Comparison of ENCODE assay signal across 8 mouse cellular contexts in the genomic region with DNA sequence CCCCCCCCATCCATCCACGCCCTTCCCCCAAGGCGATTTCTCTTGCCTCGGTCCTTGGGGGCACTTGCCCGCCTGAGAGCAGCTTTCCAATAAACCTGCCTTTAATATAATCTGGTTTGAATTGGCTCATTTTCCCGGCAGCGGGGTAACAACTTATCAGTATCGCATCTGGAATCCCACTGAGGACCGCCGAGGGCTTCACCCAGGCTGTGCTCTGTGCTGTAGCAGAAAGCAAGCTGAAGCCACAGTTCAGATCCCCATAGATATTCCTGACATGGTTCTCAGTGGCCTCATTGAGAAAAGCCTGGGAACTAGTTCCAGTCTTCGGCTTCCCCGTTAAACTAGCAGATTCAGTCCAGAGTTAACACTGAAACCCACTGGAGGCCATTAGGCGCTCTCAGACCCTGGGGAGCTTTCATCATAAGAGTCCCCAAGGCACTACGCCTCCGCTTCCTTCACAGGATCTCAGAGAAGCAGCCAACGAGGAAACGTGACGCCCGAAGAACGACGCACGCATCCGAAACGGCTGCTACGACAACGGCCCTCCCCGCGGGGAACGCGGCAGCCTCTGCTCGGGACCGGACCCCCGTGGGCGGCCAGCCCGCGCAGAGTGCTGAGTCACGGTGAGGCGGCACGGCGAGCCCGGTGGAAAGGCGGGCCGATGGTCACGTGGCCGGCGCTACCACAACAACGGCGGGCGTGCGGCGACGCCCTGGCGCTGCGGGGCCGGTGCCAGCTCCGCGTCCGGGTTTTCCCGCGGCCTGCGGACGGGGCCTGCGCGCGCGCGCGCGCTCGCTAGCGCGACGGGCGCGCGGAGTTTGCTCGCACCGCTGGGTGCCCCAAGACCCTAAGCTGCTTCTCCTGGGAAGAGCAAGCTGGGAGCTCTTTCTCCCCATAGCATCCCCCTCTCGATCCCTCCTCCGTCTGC. TPM values are rescaled to one million over a fixed set of nuclear protein-coding genes. Genes with fewer than 3 reads are reported as not detected.
DNase-seq lines count a peak whose midpoint lies in the region; ATAC-seq and TF ChIP-seq lines count a peak whose summit lies in the region.

No protein-coding gene starts in this region.

- no peaks in the 10 kb centered on the region for H3K36me3 ChIP-seq in forebrain, embryonic 13.5 days (ENCODE audit: poor library complexity, severe bottlenecking)
- H3K36me3 ChIP-seq in liver, postnatal 0 days (replicated peaks; ENCODE audit: insufficient read depth, low read length) = no peaks in the 10 kb centered on the region
- no peaks in the 10 kb centered on the region for H3K36me3 ChIP-seq in neural tube, embryonic 13.5 days

- H3K4me2 ChIP-seq in forebrain, embryonic 13.5 days = peak overlapping the region; percentile 68
- peak overlapping the region; percentile 94 for H3K4me2 ChIP-seq in liver, postnatal 0 days (ENCODE audit: low read depth, low read length)
- peak overlapping the region; percentile 76 for H3K4me2 ChIP-seq in neural tube, embryonic 13.5 days

- intact Hi-C loops in heart, postnatal 10 days (cut with DNase I) = loop anchor here (5.0 kb wide), 1 partner anchor 63 kb away; no protein-coding TSS in a partner anchor

- peaks cover 15% of the 10 kb centered on the region for H3K4me1 ChIP-seq in forebrain, embryonic 13.5 days
- peaks cover 18% of the 10 kb centered on the region for H3K4me1 ChIP-seq in liver, postnatal 0 days (ENCODE audit: insufficient read depth)
- H3K4me1 ChIP-seq in neural tube, embryonic 13.5 days (replicated peaks) = peaks cover 10% of the 10 kb centered on the region

- peak; percentile 71 for ATAC-seq in cerebellum, adult (ENCODE audit: insufficient number of reproducible peaks, low FRiP score, low TSS enrichment)
- ATAC-seq in forebrain, embryonic 13.5 days = peak; percentile 89
- peak; percentile 80 for ATAC-seq in liver, postnatal 0 days
- peak; percentile 90 for ATAC-seq in neural tube, embryonic 13.5 days (ENCODE audit: low read depth)

- H3K9me3 ChIP-seq in forebrain, embryonic 13.5 days (replicated peaks) = no peaks in the 10 kb centered on the region
- no peaks in the 10 kb centered on the region for H3K9me3 ChIP-seq in liver, postnatal 0 days (ENCODE audit: low read length)
- no peaks in the 10 kb centered on the region for H3K9me3 ChIP-seq in neural tube, embryonic 13.5 days

- peak; percentile 81 for DNase-seq in ES-CJ7 (ENCODE audit: low read depth, low spot score)
- DNase-seq in heart, postnatal 10 days = peak; percentile 95 to 96
- DNase-seq in layer of hippocampus, adult 11-12 months (ENCODE audit: low spot score) = peak; percentile 96
- DNase-seq in liver, postnatal 0 days = peak; percentile 95
- DNase-seq in telencephalon, adult 2 months (ENCODE audit: low read depth, low spot score) = peak; percentile 89

- no peak for TF ChIP-seq CTCF in liver, postnatal 0 days (IDR thresholded peaks at IDR 0.05; ENCODE audit: low read depth)

- H3K9ac ChIP-seq in forebrain, embryonic 13.5 days = peak overlapping the region; percentile 72
- peak overlapping the region; percentile 86 for H3K9ac ChIP-seq in liver, postnatal 0 days (replicated peaks)
- peak overlapping the region; percentile 78 for H3K9ac ChIP-seq in neural tube, embryonic 13.5 days

- WGBS in forebrain, embryonic 13.5 days = under 1% methylated on average over 75 of the region's 79 CpGs
- under 1% methylated on average over 74 of the region's 79 CpGs for WGBS in liver, postnatal 0 days (ENCODE audit: insufficient replicate concordance)
- WGBS in neural tube, embryonic 13.5 days = under 1% methylated on average over 79 of the region's 79 CpGs

- peak overlapping the region; percentile 88 for H3K27ac ChIP-seq in forebrain, embryonic 13.5 days
- peak overlapping the region; percentile 97 for H3K27ac ChIP-seq in liver, postnatal 0 days (ENCODE audit: low read depth)
- H3K27ac ChIP-seq in neural tube, embryonic 13.5 days (replicated peaks) = peak overlapping the region; percentile 91

- peak; percentile 57; the same call in 1 of the 2 replicates for TF ChIP-seq EP300 in liver, postnatal 0 days (IDR thresholded peaks at IDR 0.05; ENCODE audit: low read depth)

- no peaks in the 10 kb centered on the region for H3K27me3 ChIP-seq in forebrain, embryonic 13.5 days
- no peaks in the 10 kb centered on the region for H3K27me3 ChIP-seq in liver, postnatal 0 days (ENCODE audit: insufficient read depth, low read length)
- no peaks in the 10 kb centered on the region for H3K27me3 ChIP-seq in neural tube, embryonic 13.5 days

- H3K4me3 ChIP-seq in forebrain, embryonic 13.5 days = peak overlapping the region; percentile 53
- peak overlapping the region; percentile 66 for H3K4me3 ChIP-seq in liver, postnatal 0 days (ENCODE audit: low read depth, low read length)
- peak overlapping the region; percentile 64 for H3K4me3 ChIP-seq in neural tube, embryonic 13.5 days

RNA-seq across cellular contexts. Expression of a gene that starts 3.9 kb away (rescaled TPM):
- polyA plus RNA-seq in forebrain, embryonic 13.5 days (2015; fragmentation: Nextera tagmentation; extraction: Ambion mirVana) = 17.2 and 17.5 TPM in 2 replicates
- 10 to 100 TPM; 12.9 to 13.5 TPM for total RNA-seq in heart, postnatal 10 days (2021)
- polyA plus RNA-seq in liver, postnatal 0 days (2015; fragmentation: Nextera tagmentation; extraction: Ambion mirVana) = 22.9 and 24.0 TPM in 2 replicates
- polyA plus RNA-seq in neural tube, embryonic 13.5 days (2015; fragmentation: Nextera tagmentation; extraction: Ambion mirVana) = 16.8 TPM in 2 replicates

Comparison
In these comparisons a context has a peak if more than half of its experiments do, and no peak if none do; other contexts are left out.
1. Peak in every context shown above with its lines: DNase-seq, ATAC-seq, H3K4me3 ChIP-seq and H3K27ac ChIP-seq.